Mouse (Mus musculus) heart, embryonic 14.5 days (tissue): ENCODE results near the gene Ifitm3. TPM values are rescaled to one million over a fixed set of nuclear protein-coding genes. Genes with fewer than 3 reads are reported as not detected.
"Not testable (repeated sequence)": the region's sequence is repeated elsewhere in the genome, so short reads cannot be mapped to it uniquely, and the experiment has no call there.

Experiments used
- ATAC-seq: fragments of 200-750 bp; cut with Nextera tagmentation; 2 replicates; pipeline ENCODE4 v1.8.0; 2017; ENCODE audit warnings: low read depth, moderate TSS enrichment; ENCODE audit not compliant: insufficient number of reproducible peaks, insufficient read depth, low FRiP score
- H3K27ac ChIP-seq, 2 experiments: fragments of 200-500 bp in 1 of 2; fragments of 300-500 bp in 1 of 2; sonication (generic) in 1 of 2; replicated peaks in 1 of 2; 2 replicates each; pipeline ENCODE4 v1.5.1; 2012 to 2014; ENCODE audit warnings: low read depth in 2 of 2, low read length in 2 of 2, control low read depth in 1 of 2, mild to moderate bottlenecking in 1 of 2, mixed read lengths in 1 of 2; ENCODE audit not compliant: control insufficient read depth in 1 of 2, insufficient read depth in 1 of 2
- H3K27me3 ChIP-seq: fragments of 300-500 bp; sonication (generic); 2 replicates; pipeline ENCODE4 v1.6.1; 2014; ENCODE audit warnings: mild to moderate bottlenecking, low read length, control low read depth; ENCODE audit not compliant: control insufficient read depth, insufficient read depth
- H3K36me3 ChIP-seq: fragments of 300-500 bp; sonication (generic); 2 replicates; pipeline ENCODE4 v1.6.1; 2014; ENCODE audit warnings: mild to moderate bottlenecking, control low read depth, low read length, mixed read lengths; ENCODE audit not compliant: control insufficient read depth, insufficient read depth
- H3K4me1 ChIP-seq, 2 experiments: fragments of 200-500 bp in 1 of 2; fragments of 300-500 bp in 1 of 2; sonication (generic) in 1 of 2; 2 replicates each; pipeline ENCODE4 v1.6.1; 2012 to 2014; ENCODE audit warnings: low read length in 2 of 2, control low read depth in 1 of 2, mixed read lengths in 1 of 2; ENCODE audit not compliant: control insufficient read depth in 2 of 2, insufficient read depth in 2 of 2
- H3K4me2 ChIP-seq: fragments of 300-500 bp; sonication (generic); 2 replicates; pipeline ENCODE4 v1.6.1; 2014; ENCODE audit warnings: mild to moderate bottlenecking, low read length
- H3K4me3 ChIP-seq, 2 experiments: fragments of 200-500 bp in 1 of 2; fragments of 300-500 bp in 1 of 2; sonication (generic) in 1 of 2; 2 replicates each; pipeline ENCODE4 v1.5.1; 2012 to 2014; ENCODE audit warnings: low read length in 2 of 2, mild to moderate bottlenecking in 2 of 2, control low read depth in 1 of 2, low read depth in 1 of 2, moderate library complexity in 1 of 2; ENCODE audit not compliant: control insufficient read depth in 1 of 2, insufficient read depth in 1 of 2
- H3K9ac ChIP-seq: fragments of 300-500 bp; sonication (generic); 2 replicates; pipeline ENCODE4 v1.6.1; 2014; ENCODE audit warnings: mild to moderate bottlenecking, low read length
- H3K9me3 ChIP-seq: fragments of 300-500 bp; sonication (generic); 2 replicates; pipeline ENCODE4 v1.6.1; 2016; ENCODE audit warnings: low read length, control low read depth; ENCODE audit not compliant: control insufficient read depth
- WGBS: fragments of 180-500 bp; shearing (Covaris S2); extraction: QIAGEN DNeasy Blood & Tissue Kit; methylation state at CpG from one replicate; pipeline ENCODE4 v1.1.7; 2014; 5-methylcytosine and 5-hydroxymethylcytosine counted together
- polyA plus RNA-seq: library from polyadenylated mRNA; unstranded; fragments of >200 nt; fragmentation: Nextera tagmentation; extraction: Ambion mirVana; gene quantifications from 2 replicates; pipeline ENCODE4 v1.2.1, GENCODE M21; 2014

The Ifitm3 gene
- polyA plus RNA-seq, 1 experiment from 2014 or later: 89.6 TPM

GRCm38 (mm10) chr7:141028831-141029230, 18.3 kb upstream of the Ifitm3 start, which contains the start of gene Gm17387:
Gene Gm17387 (plus strand): TSS chr7:141029131.
- H3K4me1 ChIP-seq: no peaks in the 10 kb centered on the region
- 94% methylated on average over 2 of the region's 2 CpGs for WGBS
- no peak within 1 kb of the TSS for H3K9ac ChIP-seq
- no peak within 1 kb of the TSS for H3K4me3 ChIP-seq
- no peaks in the 10 kb centered on the region for H3K27me3 ChIP-seq
- H3K36me3 ChIP-seq: no peaks in the 10 kb centered on the region
- no peaks in the 10 kb centered on the region for H3K9me3 ChIP-seq
- no peak within 1 kb of the TSS for H3K4me2 ChIP-seq
- ATAC-seq: no peak
- no peak within 1 kb of the TSS for H3K27ac ChIP-seq

- WGBS: 66% methylated on average over 5 of the region's 5 CpGs
- Histone ChIP-seq H3K9me3 (no peaks in the 10 kb centered on the region), H3K9ac (no peak overlapping the region), H3K4me1 (no peaks in the 10 kb centered on the region), H3K27me3 (no peaks in the 10 kb centered on the region), H3K27ac (0 out of 4 replicates have a peak overlapping the region, but pooled peaks have one; percentile 12 to 33), H3K36me3 (no peaks in the 10 kb centered on the region), H3K4me2 (no peak overlapping the region), H3K4me3 (no peak overlapping the region)
- no peak for ATAC-seq
Measured at GRCm38 (mm10) chr7:141026740-141027098, 16.1 kb upstream of the Ifitm3 start.

- Histone ChIP-seq H3K4me1 (no peaks in the 10 kb centered on the region), H3K27ac (0 out of 4 replicates have a peak overlapping the region, but pooled peaks of 1 of the 2 experiments have one; percentile 33)
- 62% methylated on average over 6 of the region's 6 CpGs for WGBS
Measured at GRCm38 (mm10) chr7:141026097-141026739, 15.6 kb upstream of the Ifitm3 start.

GRCm38 (mm10) chr7:141024865-141025838, 14.6 kb upstream of the Ifitm3 start:
- no peaks in the 10 kb centered on the region for H3K36me3 ChIP-seq
- no peak overlapping the region for H3K4me2 ChIP-seq
- no peak overlapping the region for H3K27ac ChIP-seq
- H3K27me3 ChIP-seq: no peaks in the 10 kb centered on the region
- H3K4me3 ChIP-seq: no peak overlapping the region
- no peaks in the 10 kb centered on the region for H3K9me3 ChIP-seq
- WGBS: 55% methylated on average over 6 of the region's 6 CpGs
- no peaks in the 10 kb centered on the region for H3K4me1 ChIP-seq
- no peak overlapping the region for H3K9ac ChIP-seq
- ATAC-seq: no peak

More at GRCm38 (mm10) chr7:141026097-141026739, 15.6 kb upstream of the Ifitm3 start:
- Histone ChIP-seq H3K4me3 (no peak overlapping the region), H3K4me2 (no peak overlapping the region), H3K27me3 (no peaks in the 10 kb centered on the region), H3K9me3 (no peaks in the 10 kb centered on the region), H3K36me3 (no peaks in the 10 kb centered on the region), H3K9ac (no peak overlapping the region)
- no peak for ATAC-seq

- H3K36me3 ChIP-seq: no peaks in the 10 kb centered on the region
- no peak overlapping the region for H3K4me3 ChIP-seq
- no peaks in the 10 kb centered on the region for H3K4me1 ChIP-seq
- no peak overlapping the region for H3K4me2 ChIP-seq
- H3K27me3 ChIP-seq: no peaks in the 10 kb centered on the region
- WGBS: 70% methylated on average over 14 of the region's 14 CpGs
- no peak for ATAC-seq
- no peak overlapping the region for H3K27ac ChIP-seq
- no peaks in the 10 kb centered on the region for H3K9me3 ChIP-seq
- H3K9ac ChIP-seq: no peak overlapping the region
Measured at GRCm38 (mm10) chr7:141021489-141022449, 11.2 kb upstream of the Ifitm3 start.

GRCm38 (mm10) chr7:141019028-141019427, 8.5 kb upstream of the Ifitm3 start:
- no peak overlapping the region for H3K9ac ChIP-seq
- WGBS: 89% methylated on average over 5 of the region's 5 CpGs
- H3K27me3 ChIP-seq: no peaks in the 10 kb centered on the region
- no peaks in the 10 kb centered on the region for H3K4me1 ChIP-seq
- H3K36me3 ChIP-seq: no peaks in the 10 kb centered on the region
- no peak overlapping the region for H3K4me3 ChIP-seq
- no peaks in the 10 kb centered on the region for H3K9me3 ChIP-seq
- no peak for ATAC-seq
- no peak overlapping the region for H3K4me2 ChIP-seq
- H3K27ac ChIP-seq: no peak overlapping the region

GRCm38 (mm10) chr7:141017824-141018223, 7.3 kb upstream of the Ifitm3 start, which contains the start of gene Ifitm6:
Gene Ifitm6 (minus strand): TSS chr7:141017924.
- H3K4me3 ChIP-seq, H3K9me3 ChIP-seq, ATAC-seq, H3K27me3 ChIP-seq, H3K36me3 ChIP-seq, H3K27ac ChIP-seq, H3K9ac ChIP-seq, H3K4me2 ChIP-seq, H3K4me1 ChIP-seq: not testable (repeated sequence)
- 85% methylated on average over 1 of the region's 1 CpGs for WGBS
